Mouse (Mus musculus) large intestine, adult 2 months (tissue): Measurements from ENCODE around the gene Abhd16a. TPM values are rescaled to one million over a fixed set of nuclear protein-coding genes. Genes with fewer than 3 reads are reported as not detected.

Experiments
- DNase-seq: peaks from one replicate; pipeline ENCODE4 v3.0.0-alpha.2; 2012; ENCODE audit warnings: low read depth, low spot score
- WGBS: fragments of 180-500 bp; shearing (Covaris S2); methylation state at CpG from one replicate; pipeline ENCODE4 v1.1.7; 2018; 5-methylcytosine and 5-hydroxymethylcytosine counted together
- polyA plus RNA-seq: library from polyadenylated mRNA; depleted of rRNA; stranded (reverse); fragments of >200 nt; gene quantifications from 2 replicates; pipeline ENCODE4 v1.2.3, GENCODE M21; 2012; rRNA removed

Gene Abhd16a
- polyA plus RNA-seq, 1 experiment: 71.9 TPM

DNA sequence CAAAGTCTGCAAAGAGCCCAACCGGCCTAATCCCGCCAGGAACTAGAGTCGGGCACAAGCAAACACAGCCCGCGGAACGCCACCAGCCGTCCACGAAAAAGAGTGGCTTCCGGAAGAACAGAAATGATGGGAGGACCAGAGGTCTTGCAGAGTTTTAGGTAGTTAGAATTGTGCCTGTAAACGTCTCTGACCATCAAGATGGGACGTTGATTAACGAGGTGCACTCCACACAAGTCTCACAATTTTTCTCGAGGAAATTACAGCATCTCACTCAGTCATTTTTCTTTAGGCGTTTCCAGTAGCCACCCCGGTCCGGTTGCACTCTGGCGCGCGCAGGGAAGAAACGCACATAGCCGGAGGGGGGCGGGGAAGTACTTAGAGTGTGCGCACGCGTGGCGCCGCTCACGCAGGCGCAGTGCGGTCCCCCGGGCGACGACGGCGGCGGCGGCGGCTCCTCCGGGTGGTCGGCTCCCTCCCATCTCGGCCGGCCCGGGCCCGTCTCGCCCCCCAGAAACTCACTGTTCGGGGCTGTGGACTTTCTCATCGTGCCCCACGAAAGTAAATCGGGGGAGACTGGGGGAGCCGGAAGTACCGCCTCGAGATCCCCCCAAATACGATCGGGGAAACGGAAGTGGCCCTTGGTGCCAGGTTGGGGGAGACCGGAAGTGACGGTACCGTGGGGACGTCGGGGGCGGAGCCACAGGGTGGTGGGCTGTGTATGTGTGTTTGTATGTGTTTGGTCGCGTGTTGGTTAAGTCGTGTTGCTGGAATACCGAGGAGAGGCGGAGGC is 45.9 kb downstream of the Abhd16a start, which contains the start of gene Bag6:
TSS of gene Bag6 (plus strand) at position 378 of the 790 bp plus-strand sequence.
- DNase-seq: no peak
- WGBS: under 1% methylated on average over 66 of the region's 66 CpGs

DNA sequence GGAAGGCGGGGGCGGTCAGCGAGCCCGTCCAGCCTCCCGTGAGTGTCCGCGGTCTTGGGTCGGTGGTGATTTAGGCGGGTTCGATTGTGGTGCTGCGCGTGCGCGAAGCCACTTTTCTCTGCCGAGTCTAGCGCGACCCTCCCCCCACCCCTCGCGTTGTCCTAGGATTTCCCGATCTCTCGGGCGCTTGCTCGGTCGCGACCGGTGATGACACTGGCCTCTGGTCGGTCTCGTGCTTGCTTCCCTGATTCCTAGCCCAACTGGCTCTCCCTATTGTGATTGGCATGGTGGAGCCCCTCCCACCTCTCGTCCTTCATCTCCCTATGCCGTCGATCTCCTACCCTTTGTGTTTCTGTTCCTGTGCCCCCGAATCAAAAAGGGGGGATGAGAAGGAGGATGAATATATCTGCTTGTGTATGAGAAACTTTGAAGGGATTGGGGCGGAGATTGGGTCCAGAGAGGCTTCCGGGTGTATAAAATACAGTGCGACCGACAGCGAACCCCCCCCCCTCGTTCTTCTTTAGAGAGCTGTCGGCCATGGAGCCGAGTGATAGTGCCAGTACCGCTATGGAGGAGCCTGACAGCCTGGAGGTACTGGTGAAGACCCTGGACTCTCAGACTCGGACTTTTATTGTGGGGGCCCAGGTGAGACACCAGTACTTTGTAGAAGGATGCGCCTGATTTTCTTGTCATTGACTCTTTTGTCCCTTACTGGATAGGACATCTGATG is 46.7 kb downstream of the Abhd16a start:
- DNase-seq: no peak
- WGBS: under 1% methylated on average over 43 of the region's 43 CpGs

GRCm38 (mm10) chr17:35139269-35139668 is 50.2 kb downstream of the Abhd16a start:
- no peak for DNase-seq
- WGBS: 90% methylated on average over 3 of the region's 3 CpGs

DNA sequence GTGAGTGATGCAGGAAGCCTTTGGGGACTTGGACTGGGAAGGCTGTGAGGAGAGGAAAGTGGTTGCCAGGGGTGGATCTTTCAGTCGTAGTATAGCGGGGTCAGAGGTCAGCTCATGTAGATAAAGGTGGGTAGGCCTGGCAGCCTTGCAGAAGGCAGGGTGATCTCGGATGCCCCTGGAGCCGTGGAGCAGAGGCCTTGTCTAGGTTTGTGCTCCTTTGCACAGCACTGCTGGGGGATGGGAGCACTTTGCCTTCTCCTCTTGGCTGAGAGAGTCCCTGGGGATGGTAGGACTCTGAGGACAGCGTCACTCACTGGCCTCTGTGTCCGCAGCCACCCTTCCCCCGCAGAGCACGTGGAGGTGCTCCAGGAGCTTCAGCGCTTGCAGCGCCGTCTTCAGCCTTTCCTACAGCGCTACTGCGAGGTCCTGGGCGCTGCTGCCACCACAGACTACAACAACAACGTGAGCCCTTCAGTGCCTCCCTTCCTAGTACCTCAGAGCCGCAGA is 51.5 kb downstream of the Abhd16a start:
- DNase-seq: no peak
- WGBS: 77% methylated on average over 16 of the region's 16 CpGs

GRCm38 (mm10) chr17:35141971-35142370 is 52.9 kb downstream of the Abhd16a start:
- WGBS: 76% methylated on average over 6 of the region's 6 CpGs

GRCm38 (mm10) chr17:35146139-35146538 is 57.1 kb downstream of the Abhd16a start:
- no peak for DNase-seq
- 80% methylated on average over 5 of the region's 5 CpGs for WGBS

More at GRCm38 (mm10) chr17:35141971-35142370, 52.9 kb downstream of the Abhd16a start:
- DNase-seq: no peak

DNA sequence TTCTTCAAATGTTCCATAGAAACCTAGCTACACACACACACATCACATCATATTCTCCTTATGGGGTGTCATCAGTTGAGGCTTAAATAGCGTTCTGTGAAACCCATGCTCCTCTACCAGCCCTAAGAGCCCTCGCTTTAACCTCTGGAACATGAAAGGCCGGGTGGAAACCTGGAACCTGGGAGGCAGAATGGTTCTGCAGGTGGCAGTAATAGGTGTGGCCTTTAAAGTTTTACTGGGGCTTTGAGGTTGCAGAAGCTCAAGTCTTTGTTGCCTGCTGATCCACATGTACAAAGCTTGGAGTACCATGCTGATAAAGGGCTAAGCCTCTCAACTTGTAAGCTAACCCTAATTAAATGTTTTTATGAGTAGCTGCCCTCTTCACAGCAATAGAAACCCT is 58.3 kb downstream of the Abhd16a start:
- no peak for DNase-seq

DNA sequence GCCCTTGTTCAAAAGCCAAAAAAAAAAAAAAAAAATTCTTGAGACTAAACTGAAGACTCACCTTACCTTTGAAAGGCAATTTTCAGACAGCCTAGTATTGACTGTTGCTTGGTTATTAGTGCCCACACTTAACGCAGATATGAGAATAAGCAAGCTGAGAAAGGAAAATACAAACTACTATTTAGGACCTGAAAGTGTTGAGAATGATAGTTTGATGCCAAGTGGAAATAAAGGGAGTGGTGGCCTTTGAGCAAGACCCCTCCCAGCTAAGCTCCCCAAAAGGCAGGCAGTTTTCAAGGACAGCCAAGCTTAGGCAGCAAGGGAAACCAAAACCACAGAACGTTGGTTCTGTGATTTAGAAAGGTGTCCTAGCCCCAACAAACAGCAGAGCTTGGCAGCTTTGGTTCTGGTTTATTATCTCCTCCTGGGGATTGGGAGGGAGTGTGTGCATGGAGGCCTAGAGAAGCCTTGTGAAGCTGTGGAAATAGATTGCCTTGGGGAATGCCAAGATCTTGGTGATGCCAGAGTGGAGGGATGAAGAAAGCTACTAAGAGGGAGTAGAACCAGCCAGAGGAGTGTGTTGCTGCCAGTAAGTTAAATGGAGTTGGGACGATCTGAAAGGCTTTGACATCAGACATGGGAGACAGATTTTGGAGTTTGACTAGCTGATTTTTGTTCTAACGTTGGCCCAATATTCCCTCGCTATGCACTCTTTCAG is 59.0 kb downstream of the Abhd16a start:
- 47% methylated on average over 5 of the region's 5 CpGs for WGBS
- DNase-seq: no peak

More for the DNA sequence above, 58.3 kb downstream of the Abhd16a start:
- WGBS: 38% methylated on average over 3 of the region's 3 CpGs

- DNase-seq: no peak
- WGBS: 77% methylated on average over 4 of the region's 4 CpGs
Measured at GRCm38 (mm10) chr17:35152121-35152520, 63.1 kb downstream of the Abhd16a start.

Other genes with a start within 250 kb of the Abhd16a start
- gene Skiv2l, start 239.1 kb upstream of the Abhd16a start, polyA plus RNA-seq: 61.1 and 89.6 TPM in 2 replicates
- 31.2 and 33.8 TPM in 2 replicates for gene Nelfe, start 238.9 kb upstream of the Abhd16a start, polyA plus RNA-seq
- gene Cfb, start 226.7 kb upstream of the Abhd16a start, polyA plus RNA-seq: 64.4 and 94.3 TPM in 2 replicates
- 4.7 and 5.8 TPM in 2 replicates for gene Zbtb12, start 209.8 kb upstream of the Abhd16a start, polyA plus RNA-seq
- not detected in 2 replicates for gene Gm20547, start 207.2 kb upstream of the Abhd16a start, polyA plus RNA-seq
- 28.1 and 31.1 TPM in 2 replicates for gene C2, start 191.0 kb upstream of the Abhd16a start, polyA plus RNA-seq
- 151 and 185 TPM in 2 replicates for gene Ehmt2, start 190.8 kb upstream of the Abhd16a start, polyA plus RNA-seq
- gene Slc44a4, start 174.8 kb upstream of the Abhd16a start, polyA plus RNA-seq: 180 and 226 TPM in 2 replicates
- 64.9 and 118 TPM in 2 replicates for gene Neu1, start 158.0 kb upstream of the Abhd16a start, polyA plus RNA-seq
- 10.5 and 12.0 TPM in 2 replicates for gene Hspa1b, start 130.0 kb upstream of the Abhd16a start, polyA plus RNA-seq
- gene Gm20481, start 119.4 kb upstream of the Abhd16a start, polyA plus RNA-seq: not detected in 2 replicates
- gene Hspa1a, start 117.1 kb upstream of the Abhd16a start, polyA plus RNA-seq: 6.4 and 6.6 TPM in 2 replicates
- gene Hspa1l, start 116.6 kb upstream of the Abhd16a start, polyA plus RNA-seq: 0.21 and 0.22 TPM in 2 replicates
- 108 and 113 TPM in 2 replicates for gene Lsm2, start 107.4 kb upstream of the Abhd16a start, polyA plus RNA-seq
- gene Vars, start 88.3 kb upstream of the Abhd16a start, polyA plus RNA-seq: 104 and 139 TPM in 2 replicates
- gene Vwa7, start 72.7 kb upstream of the Abhd16a start, polyA plus RNA-seq: 0.38 and 0.64 TPM in 2 replicates
- 0.81 and 0.83 TPM in 2 replicates for gene Sapcd1, start 61.2 kb upstream of the Abhd16a start, polyA plus RNA-seq
- 2.0 and 3.3 TPM in 2 replicates for gene Msh5, start 42.5 kb upstream of the Abhd16a start, polyA plus RNA-seq
- gene Clic1, start 39.3 kb upstream of the Abhd16a start, polyA plus RNA-seq: 209 and 263 TPM in 2 replicates
- gene Ddah2, start 30.2 kb upstream of the Abhd16a start, polyA plus RNA-seq: 12.5 and 14.9 TPM in 2 replicates
- 0.17 and 3.8 TPM in 2 replicates for gene Ly6g6c, start 23.9 kb upstream of the Abhd16a start, polyA plus RNA-seq
- 0.26 and 0.47 TPM in 2 replicates for gene Mpig6b, start 23.1 kb upstream of the Abhd16a start, polyA plus RNA-seq
- gene Ly6g6e, start 12.4 kb upstream of the Abhd16a start, polyA plus RNA-seq: 0.38 and 0.73 TPM in 2 replicates
- 0.89 and 3.5 TPM in 2 replicates for gene Ly6g6d, start 11.2 kb upstream of the Abhd16a start, polyA plus RNA-seq
- 1.6 and 2.6 TPM in 2 replicates for gene Ly6g6f, start 3.7 kb upstream of the Abhd16a start, polyA plus RNA-seq
- gene Ly6g5c, start 19.0 kb downstream of the Abhd16a start, polyA plus RNA-seq: 0.81 TPM in 1 of 2 replicates, not detected in the other
- gene Ly6g5b, start 26.2 kb downstream of the Abhd16a start, polyA plus RNA-seq: 2.2 and 3.0 TPM in 2 replicates
- gene Gpank1, start 32.2 kb downstream of the Abhd16a start, polyA plus RNA-seq: 18.4 and 19.4 TPM in 2 replicates
- gene Csnk2b, start 32.8 kb downstream of the Abhd16a start, polyA plus RNA-seq: 358 and 375 TPM in 2 replicates
- gene D17H6S53E, start 37.1 kb downstream of the Abhd16a start, polyA plus RNA-seq: 11.7 and 17.5 TPM in 2 replicates
- 0.26 TPM in 1 of 2 replicates, not detected in the other for gene Apom, start 42.8 kb downstream of the Abhd16a start, polyA plus RNA-seq
- 103 and 147 TPM in 2 replicates for gene Bag6, start 45.9 kb downstream of the Abhd16a start, polyA plus RNA-seq
- 227 and 272 TPM in 2 replicates for gene Prrc2a, start 75.6 kb downstream of the Abhd16a start, polyA plus RNA-seq
- 3.7 and 3.8 TPM in 2 replicates for gene Aif1, start 86.8 kb downstream of the Abhd16a start, polyA plus RNA-seq
- gene Lst1, start 99.2 kb downstream of the Abhd16a start, polyA plus RNA-seq: 25.5 and 32.1 TPM in 2 replicates
- 23.4 and 35.1 TPM in 2 replicates for gene Ltb, start 105.2 kb downstream of the Abhd16a start, polyA plus RNA-seq
- gene Tnf, start 112.7 kb downstream of the Abhd16a start, polyA plus RNA-seq: 3.7 and 4.9 TPM in 2 replicates
- gene Lta, start 116.1 kb downstream of the Abhd16a start, polyA plus RNA-seq: 1.8 and 2.5 TPM in 2 replicates
- gene Gm16181, start 131.6 kb downstream of the Abhd16a start, polyA plus RNA-seq: not detected in 2 replicates
- gene Atp6v1g2, start 144.4 kb downstream of the Abhd16a start, polyA plus RNA-seq: 4.2 and 4.5 TPM in 2 replicates
- 11.8 and 13.0 TPM in 2 replicates for gene Nfkbil1, start 146.5 kb downstream of the Abhd16a start, polyA plus RNA-seq
- 287 and 309 TPM in 2 replicates for gene Ddx39b, start 152.5 kb downstream of the Abhd16a start, polyA plus RNA-seq
- gene H2-D1, start 173.5 kb downstream of the Abhd16a start, polyA plus RNA-seq: 1,065 and 1,224 TPM in 2 replicates
- gene H2-Q1, start 231.1 kb downstream of the Abhd16a start, polyA plus RNA-seq: 16.5 and 51.5 TPM in 2 replicates